Mouse (Mus musculus) embryonic fibroblast, embryonic 13.5 days (primary cell): Measurements from ENCODE around the gene T2.

Experiments used
- CTCF ChIP-seq: IDR thresholded peaks from 2 replicates; pipeline ENCODE4 v1.5.1; 2011; ENCODE audit warnings: mild to moderate bottlenecking, control low read depth, low read length, moderate library complexity, borderline replicate concordance; ENCODE audit not compliant: insufficient read depth
- POLR2A ChIP-seq: IDR thresholded peaks from 2 replicates; pipeline ENCODE4 v1.6.1; 2011; ENCODE audit warnings: low read depth, mild to moderate bottlenecking, control low read depth, low read length, moderate library complexity

DNA sequence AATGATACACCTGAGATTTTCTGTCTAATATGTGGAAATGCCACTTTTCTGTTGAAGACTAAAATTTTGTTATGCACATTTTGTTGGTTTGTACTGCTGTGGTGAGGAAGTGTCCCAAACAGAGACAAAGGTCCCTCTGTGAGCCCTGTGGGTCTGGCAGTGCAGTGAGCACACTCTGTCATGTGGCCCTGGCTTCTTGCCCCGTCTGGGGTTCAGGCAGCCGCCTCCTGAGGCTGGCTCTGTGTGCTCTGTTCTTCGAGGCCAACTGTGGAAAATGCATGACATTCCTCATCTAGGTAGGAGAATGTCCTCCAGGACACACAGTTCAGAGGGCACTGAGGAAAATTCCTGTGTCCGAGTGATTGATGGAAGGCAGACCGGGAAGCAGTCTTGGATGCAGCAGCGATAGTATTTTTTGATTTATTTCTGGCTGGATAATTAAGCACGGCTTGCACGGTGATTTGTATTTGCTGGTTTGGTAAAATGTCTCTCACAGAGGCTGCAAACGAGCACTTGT, 91.9 kb downstream of the T2 start:
- TF ChIP-seq POLR2A (no peak), CTCF (no peak)
